Mouse (Mus musculus): ENCODE measurements at regions not wholly inside any gene's neighbourhood (a gene's known extent, or its start where the extent isn't known, plus 50 kb on each side); places are given as distances from the start of the nearest gene placed in this dataset.

DNA sequence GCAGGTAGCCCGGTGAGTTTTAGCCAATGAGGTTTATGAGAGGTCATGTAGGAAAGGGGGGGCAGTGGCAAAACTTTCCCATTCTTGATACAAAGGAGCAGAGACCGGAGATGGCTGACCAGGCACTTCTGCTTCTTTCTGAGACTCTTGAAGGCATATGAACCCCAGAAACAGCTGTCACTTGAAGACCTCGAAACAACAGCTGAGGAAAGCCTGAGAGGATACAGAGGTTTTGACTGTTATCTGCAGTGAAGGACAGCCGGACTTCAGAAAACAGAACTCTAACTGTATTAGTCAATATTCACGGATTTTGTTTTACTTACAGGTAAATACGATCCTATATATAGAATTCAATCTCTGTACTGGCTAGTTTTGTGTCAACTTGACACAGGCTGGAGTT is 50.0 kb upstream of the Tiparp start:
- DNase-seq = no peak

DNA sequence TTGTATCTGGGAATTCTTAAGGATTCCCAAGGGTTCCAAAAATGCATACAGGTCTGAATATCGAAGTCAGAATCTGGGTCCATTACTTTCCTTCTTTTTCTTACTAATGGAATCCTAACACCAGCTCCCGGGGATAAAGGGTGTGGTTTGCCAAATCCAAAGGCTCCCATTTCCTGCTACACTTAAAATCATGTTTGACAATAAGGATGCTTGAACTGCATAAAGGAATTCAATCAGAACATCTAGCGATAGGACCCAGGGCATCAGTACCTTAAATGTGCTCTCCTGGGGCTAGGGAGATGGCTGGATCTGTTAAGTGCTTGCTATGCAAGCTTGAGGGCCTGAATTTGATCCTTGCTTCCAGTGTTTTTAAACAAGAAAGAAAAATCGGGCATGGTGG is 51.1 kb upstream of the Tiparp start:
- no peak for DNase-seq

DNA sequence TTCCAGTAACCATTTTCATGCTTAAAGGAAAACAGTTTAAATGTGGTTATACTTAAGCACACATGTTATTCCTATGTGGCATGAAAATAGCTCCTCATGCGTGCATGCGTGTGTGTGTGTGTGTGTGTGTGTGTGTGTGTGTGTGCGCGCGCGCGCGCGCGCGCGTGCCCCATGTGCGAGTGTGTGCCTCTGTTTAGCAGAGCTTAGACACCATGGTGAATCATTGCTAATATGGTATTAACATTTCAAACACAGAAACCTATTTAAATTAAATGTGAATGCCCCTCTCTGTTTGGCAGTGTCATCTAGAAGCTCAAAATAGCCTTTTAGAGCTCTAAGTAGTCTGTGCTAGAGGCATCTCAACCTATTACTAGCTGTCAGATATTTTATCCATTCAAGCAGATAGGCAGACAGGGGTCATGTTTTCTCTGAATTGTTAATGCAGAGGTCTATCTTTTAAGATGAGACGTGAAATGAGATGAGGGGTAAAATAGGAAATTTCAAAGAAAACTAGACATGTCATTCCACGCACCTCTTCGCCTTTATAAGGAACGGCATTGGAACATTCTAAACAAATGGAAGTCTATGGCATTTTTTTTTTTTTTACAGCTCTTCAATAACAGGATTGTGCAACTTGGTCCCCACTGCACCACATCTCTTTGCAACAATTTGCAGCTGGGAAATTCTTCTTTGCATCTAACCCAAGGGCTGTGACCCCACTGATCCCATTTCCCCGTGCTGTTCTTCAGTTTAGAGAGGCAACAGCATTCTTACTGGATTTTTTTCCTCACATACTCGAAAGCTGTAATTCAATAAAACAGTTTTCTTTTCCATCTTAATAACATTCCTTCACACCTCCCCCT is 51.9 kb upstream of the Tiparp start:
- no peak for DNase-seq

DNA sequence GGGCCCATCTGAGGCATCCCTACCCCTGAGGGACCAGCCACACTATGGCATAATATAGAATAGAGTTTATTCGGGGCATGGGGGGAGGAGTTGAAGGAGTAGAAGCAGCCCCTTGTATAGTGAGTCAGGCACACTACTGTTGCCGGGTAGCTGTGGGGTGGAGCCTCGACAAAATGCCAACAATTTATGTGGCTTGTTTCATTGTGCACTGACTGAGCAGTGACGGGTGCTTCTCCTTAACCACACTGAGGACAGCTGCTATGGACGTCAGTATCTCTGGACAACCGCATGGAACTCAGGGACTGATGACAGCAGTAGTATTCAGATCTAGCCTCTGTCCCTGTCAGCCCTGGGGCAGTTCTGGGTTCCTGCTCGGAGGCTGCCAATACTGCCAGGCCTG is 53.6 kb upstream of the Tiparp start:
- no peak for DNase-seq

DNA sequence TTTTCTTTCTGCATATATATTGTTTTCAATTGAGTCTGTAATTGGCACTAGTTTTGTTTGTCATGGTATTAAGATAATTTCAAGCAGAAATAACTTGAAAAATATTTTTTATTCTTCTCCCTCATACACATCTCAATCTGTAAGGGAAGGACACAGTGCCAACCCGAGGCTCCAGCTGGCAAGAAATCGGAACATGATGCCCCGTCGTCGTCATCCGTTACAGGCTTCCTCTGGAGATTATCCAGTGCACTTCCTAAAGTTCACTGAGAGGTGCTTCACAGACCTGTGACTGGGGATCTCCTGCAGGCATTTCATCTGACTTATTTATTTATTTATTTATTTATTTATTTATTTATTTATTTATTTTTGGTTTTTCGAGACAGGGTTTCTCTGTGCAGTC is 56.4 kb upstream of the Tiparp start:
- DNase-seq = no peak

DNA sequence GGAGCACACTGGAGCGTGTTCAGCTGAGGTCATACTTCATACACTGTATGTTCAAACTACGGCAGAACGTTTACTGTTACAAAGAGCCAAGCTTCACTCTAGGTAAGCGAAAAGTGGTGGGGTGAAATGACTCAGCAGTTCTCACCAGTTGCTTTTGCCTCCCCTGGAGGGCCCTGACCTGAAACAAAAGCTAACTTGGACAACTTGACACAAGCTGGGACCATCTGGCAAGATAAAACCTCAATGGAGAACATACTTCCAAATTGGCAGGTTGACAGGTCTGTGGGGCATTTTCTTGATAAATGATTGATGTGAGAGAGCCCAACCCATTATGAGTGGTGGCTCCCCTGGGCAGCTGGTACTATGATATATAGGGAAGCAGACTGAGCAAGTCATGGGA is 59.0 kb upstream of the Tiparp start:
- DNase-seq = peak; percentile 15

DNA sequence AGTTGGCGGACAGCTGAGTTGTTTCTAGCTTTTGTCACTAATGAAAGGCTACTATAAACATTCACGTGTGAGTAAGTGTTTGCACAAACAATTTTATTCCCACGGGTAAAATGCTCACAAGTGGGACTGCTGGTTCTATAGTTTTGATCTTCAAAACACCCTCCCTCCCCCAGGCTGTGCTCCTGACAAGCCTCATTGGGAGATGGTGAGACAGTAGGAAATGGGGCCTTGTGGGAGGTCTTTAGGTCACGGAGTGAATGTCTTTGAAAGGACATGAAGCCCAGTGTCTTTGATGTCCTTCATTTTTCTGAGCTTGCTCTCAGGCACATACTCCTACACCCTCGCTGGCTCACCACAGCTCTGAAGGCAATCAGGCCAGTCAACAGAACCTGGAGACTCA is 63.4 kb upstream of the Tiparp start:
- DNase-seq = no peak

DNA sequence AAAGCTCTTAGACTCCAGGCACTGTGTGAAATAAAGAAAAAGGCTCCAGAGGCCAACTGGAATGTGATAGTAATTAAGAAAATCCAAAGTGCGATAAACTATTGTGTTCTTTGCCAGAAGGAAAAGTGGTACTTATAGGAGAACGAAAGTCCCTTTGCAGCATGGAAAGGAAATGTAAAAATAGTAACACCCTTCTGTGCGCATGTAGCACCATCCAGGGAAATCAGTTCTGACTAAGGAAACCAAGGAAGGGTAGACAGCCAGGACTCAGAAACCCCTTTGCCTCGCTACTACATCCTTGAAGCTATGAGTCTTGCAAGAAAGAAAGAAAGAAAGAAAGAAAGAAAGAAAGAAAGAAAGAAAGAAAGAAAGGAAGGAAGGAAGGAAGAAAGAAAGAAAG is 67.3 kb upstream of the Tiparp start:
- no peak for DNase-seq

DNA sequence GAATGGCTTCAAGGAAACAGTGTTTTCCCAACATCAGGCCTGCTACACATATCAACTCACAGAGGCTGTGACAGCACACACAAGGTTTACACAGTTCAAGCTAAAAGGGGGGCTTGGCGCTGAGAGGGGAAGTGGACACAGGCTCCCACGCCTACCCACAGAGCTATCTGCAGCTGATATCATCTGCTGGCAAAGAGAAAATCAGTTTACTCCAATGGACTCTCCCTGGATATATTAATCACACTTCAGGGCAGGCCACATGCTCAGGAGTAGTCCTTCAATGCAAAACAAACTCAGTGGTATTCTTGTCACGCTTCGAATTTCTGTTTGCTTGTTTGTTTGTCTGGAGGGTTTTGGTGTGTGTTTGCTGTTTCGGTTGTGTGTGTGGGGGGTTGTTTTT is 67.3 kb upstream of the Ssr3 start:
- no peak for DNase-seq

DNA sequence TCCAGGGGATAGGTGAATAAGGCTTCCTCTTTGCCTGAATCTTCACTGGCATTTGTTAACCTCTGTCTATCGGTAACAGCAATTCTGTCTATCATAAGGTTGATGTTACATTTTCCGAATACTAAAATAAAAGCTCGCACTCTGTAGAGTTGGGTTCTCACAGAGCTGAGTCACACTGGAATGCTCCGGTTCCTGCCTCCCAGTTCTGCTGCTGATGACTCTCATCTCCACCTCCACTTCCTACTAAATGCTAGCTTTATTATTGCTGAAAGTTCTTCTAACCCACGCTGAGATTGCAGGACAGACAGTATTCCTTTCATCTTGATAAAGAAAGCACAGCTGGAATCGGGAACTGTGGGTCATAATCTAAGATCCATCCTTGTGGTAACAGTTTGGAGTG is 65.5 kb upstream of the Ssr3 start:
- no peak for DNase-seq

DNA sequence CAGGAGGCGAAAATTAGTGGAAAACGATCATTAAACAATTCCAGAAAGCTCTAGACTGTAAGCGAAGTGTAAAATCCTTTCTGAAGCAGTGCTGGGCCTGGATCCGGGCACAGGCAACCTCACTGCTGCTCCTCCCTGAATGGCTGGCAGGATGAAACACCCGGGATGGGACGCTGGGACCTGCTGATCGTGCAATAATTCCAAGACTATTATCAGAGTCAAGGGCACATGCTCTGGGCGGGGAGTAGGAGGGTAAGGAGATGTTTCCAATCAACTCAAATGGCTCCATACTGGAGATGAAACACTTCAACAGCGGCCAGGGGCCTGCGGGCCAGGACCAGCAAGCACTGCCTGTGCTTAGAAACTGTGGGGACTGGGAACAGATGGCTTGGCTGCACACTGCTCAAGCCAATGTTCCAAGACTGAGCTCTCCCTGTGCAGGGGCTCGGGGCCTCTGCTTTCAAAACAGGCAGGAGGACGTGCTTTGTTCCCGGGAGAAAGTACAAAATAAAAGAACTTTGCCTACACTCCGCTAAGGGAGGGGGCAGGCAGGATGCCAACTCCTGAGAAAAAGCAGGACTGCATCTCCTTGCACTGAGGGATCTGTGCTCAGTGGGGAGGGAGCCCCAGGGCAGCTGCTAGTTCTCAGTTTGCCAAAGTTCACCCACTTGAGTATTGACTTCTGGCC is 63.3 kb upstream of the Ssr3 start:
- peak; percentile 66 for DNase-seq

DNA sequence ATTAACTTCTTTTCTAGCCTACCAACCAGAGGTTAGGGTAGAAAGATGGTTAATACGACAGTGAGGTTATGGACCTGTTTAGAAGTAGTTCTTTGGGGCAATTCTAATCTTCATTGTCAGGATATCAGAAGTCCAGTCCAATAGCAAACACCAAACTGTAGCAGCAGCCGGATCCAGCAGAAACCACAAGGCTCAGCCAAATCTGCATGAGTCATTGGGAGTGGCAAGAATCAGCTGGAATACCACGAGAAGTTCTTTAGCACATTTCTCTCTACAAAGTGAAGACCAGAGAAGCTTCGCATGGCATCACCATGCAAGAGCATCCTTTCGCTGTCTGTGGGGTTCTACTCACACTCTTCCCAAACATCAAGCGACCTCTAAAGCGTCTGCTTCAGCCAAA is 61.9 kb upstream of the Ssr3 start:
- DNase-seq = no peak

DNA sequence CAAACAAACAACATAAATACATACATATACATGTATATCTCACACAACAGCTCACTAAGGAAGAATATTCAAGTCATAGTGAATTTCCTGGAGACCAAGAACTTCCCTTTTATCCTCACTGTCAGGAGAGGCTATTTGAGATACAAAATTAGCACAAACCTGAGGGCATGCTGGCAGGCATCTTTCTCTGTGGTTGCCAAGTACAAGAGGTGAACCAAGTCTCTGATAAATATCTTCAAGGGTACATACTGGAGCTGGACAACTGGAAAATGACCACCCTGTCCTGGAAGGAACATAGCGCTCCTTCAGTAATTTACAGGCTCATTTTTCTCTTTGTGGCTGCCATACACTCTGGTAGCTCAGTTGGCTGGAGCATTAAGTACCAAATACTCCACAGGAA is 56.8 kb upstream of the Ssr3 start:
- DNase-seq = no peak

DNA sequence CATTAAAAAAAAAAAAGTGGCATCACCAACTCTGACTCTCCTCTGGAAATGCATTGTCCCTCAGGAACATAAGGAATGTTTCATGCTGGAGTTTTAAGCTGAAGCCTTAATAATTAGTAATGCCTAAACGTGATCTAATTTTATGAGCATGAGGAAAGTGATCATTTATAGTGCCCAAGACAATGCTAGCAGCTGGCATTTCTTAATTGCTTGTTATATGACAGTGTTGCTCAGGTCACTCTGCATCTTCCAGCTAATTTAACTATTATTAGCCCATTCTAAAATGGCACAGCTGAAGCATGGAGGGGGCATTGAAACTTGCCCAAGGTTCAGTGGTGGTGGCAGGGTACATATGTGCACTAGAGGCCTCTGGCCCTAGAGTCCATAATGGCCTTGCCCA is 51.3 kb upstream of the Ssr3 start:
- DNase-seq = no peak

DNA sequence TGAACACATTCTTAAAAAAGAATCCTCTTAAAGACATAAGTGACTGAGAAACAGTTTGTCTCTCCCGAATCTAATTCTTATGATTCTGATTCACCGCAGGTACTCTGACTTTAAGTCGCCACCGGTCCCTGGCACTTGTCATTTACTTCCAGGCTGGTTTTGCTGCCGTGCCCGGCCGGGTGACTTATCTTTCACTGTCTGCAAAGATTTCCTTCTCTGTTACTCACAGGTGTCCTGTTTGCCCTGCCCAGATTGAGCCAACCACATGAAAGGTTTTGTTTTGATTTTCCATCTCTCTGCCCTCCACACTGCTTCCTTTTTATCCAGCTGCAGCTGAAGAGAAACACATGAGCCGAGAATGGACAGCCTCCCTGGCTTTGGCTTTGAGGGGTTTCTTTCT is 50.5 kb upstream of the Ssr3 start:
- DNase-seq = no peak

DNA sequence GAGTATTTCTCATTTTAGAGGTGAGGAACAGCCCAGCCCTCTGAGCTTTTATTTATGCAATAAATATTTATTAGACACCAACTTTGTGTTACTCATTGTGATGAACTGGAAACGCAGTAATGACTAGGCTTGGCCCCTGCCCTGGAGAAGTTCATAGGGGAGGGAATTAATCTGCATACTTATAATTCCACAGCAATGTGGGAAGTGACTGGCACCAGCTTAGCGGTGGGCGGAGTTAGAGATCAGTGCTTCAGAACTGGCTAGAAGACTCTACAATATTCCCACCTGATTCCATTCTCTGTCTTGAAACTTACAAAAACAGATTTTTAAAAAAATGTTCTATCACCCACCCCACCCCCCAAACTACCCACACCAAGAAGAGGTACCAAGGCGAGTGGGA is 49.8 kb upstream of the Ssr3 start:
- DNase-seq = peak; percentile 62

Measured in heart, postnatal 4 days (tissue).